Mouse (Mus musculus) forebrain, embryonic 15.5 days (tissue): Measurements from ENCODE around the gene Ninl. TPM values are rescaled to one million over a fixed set of nuclear protein-coding genes. Genes with fewer than 3 reads are reported as not detected.

Experiments used
- ATAC-seq: fragments of 200-750 bp; cut with Nextera tagmentation; replicated peaks from 2 replicates; pipeline ENCODE4 v1.8.0; 2017; ENCODE audit warnings: mild to moderate bottlenecking, moderate TSS enrichment, moderate library complexity
- H3K27ac ChIP-seq: fragments of 300-500 bp; sonication (generic); replicated peaks from 2 replicates; pipeline ENCODE4 v1.5.1; 2015; ENCODE audit warnings: mild to moderate bottlenecking, inconsistent platforms
- H3K27me3 ChIP-seq: fragments of 300-500 bp; sonication (generic); 2 replicates; pipeline ENCODE4 v1.6.1; 2015; ENCODE audit warnings: inconsistent platforms
- H3K36me3 ChIP-seq: fragments of 300-500 bp; sonication (generic); 2 replicates; pipeline ENCODE4 v1.6.1; 2015; ENCODE audit warnings: mild to moderate bottlenecking, inconsistent platforms
- H3K4me1 ChIP-seq: fragments of 300-500 bp; sonication (generic); 2 replicates; pipeline ENCODE4 v1.6.1; 2015; ENCODE audit warnings: inconsistent platforms
- H3K4me2 ChIP-seq: fragments of 300-500 bp; sonication (generic); replicated peaks from 2 replicates; pipeline ENCODE4 v1.6.1; 2015; ENCODE audit warnings: mild to moderate bottlenecking, inconsistent platforms
- H3K4me3 ChIP-seq: fragments of 300-500 bp; sonication (generic); 2 replicates; pipeline ENCODE4 v1.5.1; 2015; ENCODE audit warnings: mild to moderate bottlenecking, inconsistent platforms
- H3K9ac ChIP-seq: fragments of 300-500 bp; sonication (generic); replicated peaks from 2 replicates; pipeline ENCODE4 v1.6.1; 2015; ENCODE audit warnings: mild to moderate bottlenecking, inconsistent platforms
- H3K9me3 ChIP-seq: fragments of 300-500 bp; sonication (generic); 2 replicates; pipeline ENCODE4 v1.6.1; 2016; ENCODE audit warnings: inconsistent platforms
- WGBS: fragments of 180-500 bp; shearing (Covaris S2); methylation state at CpG from one replicate; pipeline ENCODE4 v1.1.7; 2015; ENCODE audit warnings: mixed read lengths; 5-methylcytosine and 5-hydroxymethylcytosine counted together
- polyA plus RNA-seq: library from polyadenylated mRNA; unstranded; fragments of >200 nt; fragmentation: Nextera tagmentation; extraction: Ambion mirVana; gene quantifications from 2 replicates; pipeline ENCODE4 v1.2.1, GENCODE M21; 2015

The Ninl gene
- polyA plus RNA-seq, 1 experiment from 2014 or later: 11.4 TPM

DNA sequence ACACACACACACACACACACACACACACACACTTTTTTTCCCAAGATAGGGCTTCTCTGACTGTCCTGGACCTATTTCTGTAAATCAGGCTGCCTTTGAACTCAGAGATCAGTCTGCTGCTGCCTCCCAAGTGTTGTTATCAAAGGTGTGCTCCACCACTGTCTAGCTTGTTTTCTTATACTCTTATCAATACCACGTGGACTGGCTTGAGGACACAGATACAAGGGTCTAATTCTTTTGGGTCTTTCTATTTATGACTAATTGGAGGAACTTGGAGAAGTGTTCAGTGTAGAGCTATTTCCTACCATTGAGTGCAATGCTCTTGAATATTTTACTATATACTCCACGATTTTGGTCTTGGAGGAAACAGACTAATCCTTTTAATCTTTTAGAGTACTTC is 151.8 kb downstream of the Ninl start:
- Histone ChIP-seq H3K9ac (no peak overlapping the region), H3K4me2 (no peak overlapping the region), H3K4me1 (no peaks in the 10 kb centered on the region), H3K27ac (no peak overlapping the region), H3K36me3 (no peaks in the 10 kb centered on the region), H3K27me3 (no peaks in the 10 kb centered on the region), H3K9me3 (no peaks in the 10 kb centered on the region), H3K4me3 (no peak overlapping the region)
- WGBS: 87% methylated on average over 2 of the region's 2 CpGs
- ATAC-seq: no peak

DNA sequence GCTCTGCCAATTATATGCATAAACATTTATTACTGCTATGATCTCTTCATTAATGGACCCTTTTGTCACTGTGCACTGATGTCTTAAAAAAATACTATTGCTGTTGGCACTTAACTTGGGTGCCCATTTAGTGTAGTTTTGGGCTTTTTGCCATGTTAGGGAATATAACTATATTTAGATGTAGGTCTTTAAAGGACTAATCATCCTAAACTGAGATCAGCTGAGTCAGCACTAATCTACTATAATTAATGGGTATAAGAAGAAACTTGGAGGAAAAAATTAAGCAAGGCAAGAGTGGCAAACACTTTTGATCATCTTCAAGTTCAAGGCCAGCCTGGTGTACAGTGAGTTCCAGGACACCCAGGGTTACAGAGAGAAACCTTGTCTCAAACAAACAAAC is 152.9 kb downstream of the Ninl start:
- H3K4me1 ChIP-seq: no peaks in the 10 kb centered on the region
- no peaks in the 10 kb centered on the region for H3K9me3 ChIP-seq
- no peaks in the 10 kb centered on the region for H3K36me3 ChIP-seq
- no peaks in the 10 kb centered on the region for H3K27me3 ChIP-seq
- no peak overlapping the region for H3K27ac ChIP-seq
- no peak overlapping the region for H3K4me2 ChIP-seq
- ATAC-seq: no peak
- H3K4me3 ChIP-seq: no peak overlapping the region
- H3K9ac ChIP-seq: no peak overlapping the region

DNA sequence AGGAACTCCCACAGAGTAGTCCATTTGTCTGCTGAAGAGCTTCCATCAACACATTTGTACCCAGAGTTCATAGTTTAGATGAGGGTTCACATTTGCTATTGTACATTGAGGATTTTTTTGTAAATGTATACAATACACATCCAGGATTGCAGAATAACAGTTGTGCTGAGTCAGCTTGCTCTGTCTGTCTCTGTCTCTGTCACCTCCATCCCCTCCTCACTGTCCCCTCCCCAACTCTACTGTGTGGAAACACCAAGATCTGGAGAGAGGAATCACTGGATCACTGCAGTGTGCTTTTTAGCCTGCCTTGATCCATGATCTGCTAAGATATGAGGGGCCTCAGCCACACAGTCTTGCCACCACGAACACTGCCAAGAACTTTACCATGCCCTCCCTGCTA is 153.4 kb downstream of the Ninl start:
- Histone ChIP-seq H3K27me3 (no peaks in the 10 kb centered on the region), H3K4me3 (no peak overlapping the region), H3K36me3 (no peaks in the 10 kb centered on the region), H3K4me1 (no peaks in the 10 kb centered on the region), H3K4me2 (no peak overlapping the region), H3K9me3 (no peaks in the 10 kb centered on the region), H3K9ac (no peak overlapping the region), H3K27ac (no peak overlapping the region)
- 83% methylated on average over 1 of the region's 1 CpGs for WGBS
- no peak for ATAC-seq

DNA sequence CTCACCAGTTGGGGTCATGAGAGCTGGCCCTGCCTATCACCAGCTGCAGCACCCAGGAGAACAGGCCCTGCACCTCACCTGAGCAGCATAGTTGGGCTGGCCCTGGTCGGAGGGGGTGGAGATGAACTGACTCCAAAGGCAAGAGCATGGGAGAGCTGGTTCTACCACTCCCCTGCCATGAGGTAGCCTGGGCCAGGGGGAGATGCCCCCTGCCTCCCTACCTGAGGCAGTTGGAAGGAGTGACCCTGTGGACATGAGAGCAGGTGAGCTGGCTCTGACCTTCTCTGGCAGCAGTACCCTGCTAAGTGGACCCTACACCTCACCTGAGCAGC is 154.4 kb downstream of the Ninl start:
- H3K27ac ChIP-seq: no peak overlapping the region
- no peak overlapping the region for H3K4me3 ChIP-seq
- H3K4me1 ChIP-seq: no peaks in the 10 kb centered on the region
- no peaks in the 10 kb centered on the region for H3K27me3 ChIP-seq
- 0 out of 2 replicates have a peak, but pooled peaks have one; percentile 43 for ATAC-seq
- H3K4me2 ChIP-seq: no peak overlapping the region
- H3K36me3 ChIP-seq: no peaks in the 10 kb centered on the region
- no peak overlapping the region for H3K9ac ChIP-seq
- H3K9me3 ChIP-seq: no peaks in the 10 kb centered on the region
- 78% methylated on average over 1 of the region's 1 CpGs for WGBS

Other genes starting within 250 kb of the Ninl start
- gene Abhd12, start 134.6 kb downstream of the Ninl start, polyA plus RNA-seq: 97.7 and 98.2 TPM in 2 replicates
- 30.4 and 33.4 TPM in 2 replicates for gene Gins1, start 134.0 kb downstream of the Ninl start, polyA plus RNA-seq
- 32.4 and 35.3 TPM in 2 replicates for gene Nanp, start within 50 bp of the Ninl start, polyA plus RNA-seq
- not detected in 2 replicates for gene Gm14151, start 53.0 kb upstream of the Ninl start, polyA plus RNA-seq
- gene Gm14147, start 58.9 kb upstream of the Ninl start, polyA plus RNA-seq: not detected in 2 replicates